Mouse (Mus musculus): ENCODE data around the gene Chrnd.

Chrnd gene

GRCm38 (mm10) chr1:87190429-87190828 is at the start of gene Chrnd:
Gene Chrnd, plus strand, starts transcription at chr1:87190607.
- DNase-seq (ENCODE audit: extremely low read depth, low read depth) = no peak

- no peak for DNase-seq (ENCODE audit: extremely low read depth, low read depth)
Measured at GRCm38 (mm10) chr1:87141550-87141949, 48.9 kb upstream of the Chrnd start.

- no peak for DNase-seq (ENCODE audit: extremely low read depth, low read depth)
Measured at GRCm38 (mm10) chr1:87142456-87142855, 48.0 kb upstream of the Chrnd start.

- DNase-seq (ENCODE audit: extremely low read depth, low read depth) = no peak
Measured at GRCm38 (mm10) chr1:87143141-87143540, 47.3 kb upstream of the Chrnd start.

DNA sequence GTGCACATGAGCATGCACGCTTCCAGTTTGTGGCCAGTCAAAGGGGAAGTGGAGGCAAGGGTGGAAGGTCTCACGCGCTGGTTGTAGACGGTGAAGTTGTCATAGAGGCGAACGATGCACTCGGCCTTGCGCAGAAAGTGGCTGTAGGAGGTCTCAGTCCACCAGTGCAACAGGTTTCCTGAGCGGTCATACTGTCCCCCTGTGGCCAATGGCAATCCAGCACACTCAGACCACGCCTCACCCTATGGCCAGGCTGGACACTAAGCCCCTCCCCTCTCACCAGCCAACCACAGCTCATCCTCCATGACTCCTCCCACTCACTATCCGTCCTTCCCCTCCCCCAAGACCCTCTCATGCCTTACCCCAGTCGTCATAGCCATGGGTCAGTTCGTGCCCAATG is 41.0 kb upstream of the Chrnd start:
- DNase-seq (ENCODE audit: extremely low read depth, low read depth) = no peak

DNA sequence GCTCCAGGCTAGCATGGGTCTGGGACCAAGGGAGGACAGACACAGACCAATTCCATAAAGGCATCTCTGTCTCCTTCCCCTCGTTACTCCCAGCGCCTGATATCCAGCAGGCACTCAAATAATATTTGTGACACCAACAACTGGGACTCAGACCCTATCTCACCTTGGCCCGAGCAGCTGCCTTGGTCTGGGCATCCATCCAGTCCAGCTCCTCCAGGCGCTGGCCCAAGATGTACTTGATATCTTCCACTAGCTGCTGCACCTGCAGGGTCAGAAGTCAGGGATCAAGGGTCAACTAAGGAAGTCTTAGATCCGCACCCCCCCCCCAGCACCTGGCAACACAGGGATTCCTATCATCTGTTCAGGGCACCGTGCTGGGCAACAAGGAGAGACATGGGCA is 39.1 kb upstream of the Chrnd start:
- DNase-seq (ENCODE audit: extremely low read depth, low read depth) = no peak

DNA sequence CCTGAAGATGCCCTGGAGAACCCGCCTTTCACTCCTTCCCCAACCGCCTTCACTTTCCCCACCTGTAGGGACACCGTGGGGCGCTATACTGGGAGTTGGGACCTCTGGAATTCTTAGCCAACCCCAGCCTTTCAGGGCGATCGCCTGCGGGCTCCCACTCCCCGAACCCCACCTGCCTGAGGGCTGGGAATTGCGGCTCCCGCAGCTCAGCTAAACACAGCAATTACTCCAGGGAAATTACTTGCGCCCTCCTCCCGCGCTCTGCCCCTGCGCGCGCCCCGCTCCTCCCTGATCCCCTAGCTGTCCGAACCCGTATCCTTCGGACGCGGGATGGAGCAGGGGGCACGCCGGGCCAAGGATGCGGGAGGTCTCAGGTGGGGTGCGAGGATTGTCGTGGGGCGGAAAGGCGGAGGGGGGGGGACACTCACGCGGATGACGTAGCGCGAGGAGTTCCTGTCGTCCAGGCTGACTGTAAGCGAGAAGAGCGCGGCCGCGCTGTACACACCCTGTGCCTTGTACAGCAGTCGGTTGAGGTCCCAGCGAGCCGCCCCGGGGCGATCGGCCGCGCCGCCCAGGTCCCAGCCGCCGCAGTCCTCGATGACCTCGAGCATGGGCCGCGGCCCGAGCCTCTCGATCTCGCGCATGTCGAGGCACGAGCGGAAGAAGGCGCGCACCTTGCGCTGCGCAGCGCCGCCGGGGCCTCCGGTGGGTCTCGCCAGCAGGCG is 36.5 kb upstream of the Chrnd start:
- no peak for DNase-seq (ENCODE audit: extremely low read depth, low read depth)

- DNase-seq (ENCODE audit: extremely low read depth, low read depth) = no peak
Measured at GRCm38 (mm10) chr1:87154501-87155120, 35.8 kb upstream of the Chrnd start.

DNA sequence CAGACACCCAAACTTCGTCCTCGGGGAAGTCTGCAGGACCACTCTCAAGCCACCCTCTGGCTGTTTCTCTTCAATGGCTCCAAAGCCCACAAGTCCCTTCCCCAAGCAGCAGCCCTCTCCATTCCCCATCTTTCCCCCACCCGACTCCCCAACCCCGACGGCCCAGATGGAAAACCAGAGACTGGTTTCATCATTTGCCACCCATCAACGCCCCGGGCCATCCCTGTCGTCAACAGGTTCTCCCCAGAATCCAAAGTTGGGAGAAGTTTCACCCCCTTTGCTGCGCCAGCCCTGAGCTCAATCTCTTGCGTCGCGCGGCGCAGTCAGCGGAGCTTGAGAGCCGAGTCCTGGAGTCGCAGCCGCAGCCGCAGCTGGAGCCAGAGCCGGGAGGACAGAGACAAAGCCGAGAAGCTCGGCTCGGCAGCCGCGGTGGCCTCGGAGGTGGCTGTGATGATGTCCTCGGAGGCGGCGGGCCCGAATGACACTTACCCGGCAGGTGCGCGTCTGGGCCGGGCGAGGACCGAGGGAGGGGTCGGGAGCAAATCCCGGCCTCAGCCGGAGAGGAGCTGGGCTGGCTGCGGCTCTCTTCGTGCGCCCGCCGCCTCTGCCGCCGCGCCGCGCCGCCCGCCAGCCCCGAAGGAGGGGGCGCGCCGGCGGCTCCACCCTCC is 34.7 kb upstream of the Chrnd start:
- no peak for DNase-seq (ENCODE audit: extremely low read depth, low read depth)

- DNase-seq (ENCODE audit: extremely low read depth, low read depth) = no peak
Measured at GRCm38 (mm10) chr1:87156199-87156587, 34.2 kb upstream of the Chrnd start, which contains the start of gene Ecel1. Gene Ecel1, minus strand, starts transcription at chr1:87156521.

DNA sequence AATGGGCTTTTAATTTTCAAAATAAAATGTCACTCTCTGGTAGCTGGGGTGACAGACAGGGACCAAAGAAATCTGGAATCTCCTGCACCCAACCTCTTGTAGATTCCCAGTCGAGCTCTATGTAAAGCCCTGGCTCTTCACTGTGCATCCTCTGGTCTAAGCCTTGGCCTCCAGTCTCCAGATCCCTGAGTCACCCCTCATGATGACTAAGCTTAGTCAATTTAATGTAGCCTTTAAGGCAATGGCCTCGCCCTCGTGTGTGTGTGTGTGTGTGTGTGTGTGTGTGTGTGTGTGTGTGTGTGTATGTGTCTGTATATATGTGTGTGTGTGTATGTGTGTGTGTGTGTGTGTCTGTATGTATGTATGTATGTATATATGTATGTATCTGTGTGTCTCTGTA is 31.0 kb upstream of the Chrnd start:
- no peak for DNase-seq (ENCODE audit: extremely low read depth, low read depth)

GRCm38 (mm10) chr1:87164164-87164795 is 26.1 kb upstream of the Chrnd start:
- DNase-seq (ENCODE audit: extremely low read depth, low read depth) = no peak

GRCm38 (mm10) chr1:87164796-87165184 is 25.6 kb upstream of the Chrnd start:
- no peak for DNase-seq (ENCODE audit: extremely low read depth, low read depth)

DNA sequence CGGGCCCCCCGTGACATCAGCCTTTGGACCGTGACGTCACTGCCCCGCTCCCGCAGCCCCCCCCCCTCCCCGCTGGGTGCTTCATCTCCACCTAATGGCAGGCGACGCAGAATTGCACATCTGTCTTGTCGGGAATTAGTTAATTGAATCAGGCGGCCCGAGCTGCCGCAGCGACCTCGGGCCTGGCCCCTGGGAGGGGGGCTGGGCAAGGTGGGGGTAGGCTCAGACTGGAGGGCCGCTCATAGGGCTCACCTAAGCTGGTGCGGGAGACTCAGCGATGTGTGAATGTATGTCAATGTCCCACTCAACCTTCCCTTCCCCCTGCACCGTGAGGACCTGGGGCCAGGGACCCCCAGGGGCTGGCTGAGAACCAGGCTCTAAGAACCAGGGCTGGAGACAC is 19.9 kb upstream of the Chrnd start:
- DNase-seq (ENCODE audit: extremely low read depth, low read depth) = no peak

GRCm38 (mm10) chr1:87171312-87171711 is 19.1 kb upstream of the Chrnd start:
- no peak for DNase-seq (ENCODE audit: extremely low read depth, low read depth)

DNA sequence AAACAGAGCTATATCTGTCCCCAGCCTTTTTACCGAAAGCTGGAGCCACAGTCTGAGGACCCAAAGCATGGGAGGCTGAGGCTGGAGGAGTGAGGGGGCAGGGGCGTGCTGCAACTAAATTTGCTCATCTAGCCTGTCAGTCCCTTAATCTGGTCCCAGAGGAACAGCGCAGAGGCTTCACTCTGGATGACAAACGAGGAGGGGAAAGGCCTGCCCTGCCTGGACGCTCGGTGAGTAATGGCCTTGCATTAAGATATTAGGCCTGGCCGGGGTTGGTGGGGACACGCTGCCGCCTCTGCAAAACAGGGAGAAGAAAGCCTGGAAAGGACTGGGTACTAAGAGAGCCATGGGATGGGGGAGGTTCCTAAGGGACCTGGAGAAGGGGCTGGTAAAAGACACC is 18.1 kb upstream of the Chrnd start:
- no peak for DNase-seq (ENCODE audit: extremely low read depth, low read depth)

DNA sequence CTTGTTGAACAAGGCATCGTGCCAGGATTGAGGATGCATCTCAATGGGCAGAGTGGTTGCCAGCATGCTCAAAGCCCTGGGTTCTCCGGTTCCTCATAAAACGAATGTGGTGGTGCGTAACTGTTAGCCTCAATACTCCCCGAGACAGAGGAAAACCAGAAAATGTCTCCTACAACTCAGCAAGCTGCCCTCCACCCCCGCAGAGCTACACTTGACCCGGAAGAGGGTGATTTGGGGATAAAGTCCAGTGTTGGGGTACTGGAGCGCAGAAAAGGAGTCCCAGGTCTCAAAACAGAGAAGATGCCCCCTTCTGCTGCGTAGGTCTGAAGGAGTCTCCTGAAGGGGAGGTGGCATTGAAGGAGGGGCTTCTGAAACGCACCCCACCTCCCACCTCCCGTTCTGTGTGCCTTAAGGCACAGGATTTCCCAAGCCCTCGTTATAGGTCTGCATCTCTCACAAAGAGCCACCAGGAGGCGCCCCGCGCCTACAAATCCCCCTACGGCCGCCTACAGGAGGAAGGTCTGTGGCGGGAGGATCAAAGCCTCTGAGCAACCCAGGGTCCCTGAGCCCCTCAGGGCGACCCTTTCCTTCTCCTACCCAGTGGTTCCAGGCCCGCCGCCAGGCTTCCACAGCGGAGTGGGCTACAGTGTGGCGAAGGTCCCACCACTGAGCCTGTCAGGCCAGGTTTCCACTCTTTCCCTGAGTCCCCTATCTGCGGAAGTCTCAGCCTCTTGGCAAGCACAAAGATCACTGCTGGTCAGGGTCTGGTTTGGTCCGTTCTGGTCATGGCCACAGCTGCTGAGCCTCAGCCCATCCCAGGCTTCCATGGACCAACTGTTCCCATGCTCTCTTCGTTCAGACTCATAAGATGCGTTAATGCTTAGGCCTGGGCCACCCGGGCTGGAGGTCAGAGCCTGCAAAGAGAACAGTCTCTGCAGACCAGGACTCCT is 16.1 kb upstream of the Chrnd start:
- peak; percentile 43 for DNase-seq (ENCODE audit: extremely low read depth, low read depth)

DNA sequence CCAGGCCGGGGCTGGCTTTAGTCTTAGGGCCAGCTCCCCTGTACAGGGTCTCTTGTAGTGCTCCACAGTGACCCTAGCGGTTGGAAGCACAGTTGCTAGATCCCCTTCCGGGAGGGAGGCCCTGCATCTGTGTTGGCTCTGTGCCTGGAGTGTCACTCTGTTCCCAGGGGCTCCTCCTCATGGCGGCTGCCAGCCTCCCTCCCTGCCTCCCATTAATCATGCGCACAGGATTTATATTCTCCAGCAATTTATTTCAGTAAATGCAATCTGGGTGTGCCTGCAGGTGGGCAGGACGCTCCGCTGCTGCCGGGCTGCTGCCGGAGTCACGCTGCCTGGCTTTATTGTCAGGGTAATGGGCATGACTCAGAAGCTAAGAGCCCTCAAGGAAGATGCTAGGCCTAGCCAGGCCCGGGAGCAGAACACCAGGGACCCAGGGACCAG is 14.5 kb upstream of the Chrnd start:
- DNase-seq (ENCODE audit: extremely low read depth, low read depth) = no peak

DNA sequence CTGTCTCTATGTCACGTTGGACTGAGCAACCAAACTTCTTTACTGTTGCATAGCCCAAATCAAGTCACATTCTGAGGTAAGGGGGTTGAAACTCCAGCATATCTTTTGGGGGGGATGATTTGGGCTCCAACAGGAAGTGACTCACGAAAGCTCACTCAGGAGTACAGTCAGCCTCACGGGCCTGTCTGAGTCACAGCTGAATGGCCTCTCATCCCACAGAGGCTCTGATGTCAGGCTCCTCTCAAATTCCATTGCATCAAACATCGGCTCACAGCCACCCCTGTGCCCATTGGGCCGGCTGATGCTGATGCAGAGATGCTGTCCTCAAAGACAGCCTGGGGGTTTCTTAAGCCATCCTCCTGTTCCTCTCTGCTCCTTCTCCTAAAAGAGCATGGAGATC is 9.5 kb upstream of the Chrnd start:
- peak; percentile 14 for DNase-seq (ENCODE audit: extremely low read depth, low read depth)

DNA sequence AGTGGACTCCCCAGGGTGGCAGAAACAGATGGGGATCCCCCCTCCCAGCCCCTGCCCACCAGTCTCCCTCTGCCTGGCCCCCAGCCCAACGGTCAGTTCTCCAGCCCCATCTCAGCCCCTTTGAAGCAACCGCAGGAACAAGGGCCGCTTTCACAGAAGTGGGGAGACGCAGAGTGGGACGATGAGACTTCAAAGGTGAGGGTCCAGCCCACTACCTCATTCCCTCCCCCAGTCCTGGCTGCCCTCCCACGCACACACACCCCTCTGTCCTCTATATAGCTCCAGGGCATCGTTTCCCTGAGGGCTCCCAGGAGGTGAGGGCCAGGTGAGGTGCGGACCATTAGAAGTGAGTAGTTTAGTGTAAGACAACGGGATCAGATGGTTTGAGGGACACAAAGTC is 7.4 kb upstream of the Chrnd start, which contains the start of gene Prss56:
Gene Prss56 (plus strand): TSS at position 301 of the 400 bp plus-strand sequence.
- DNase-seq (ENCODE audit: extremely low read depth, low read depth) = no peak

Data from MEL-GATA-1-ER (cell line).